Mouse (Mus musculus) gastrocnemius, postnatal 14 days (tissue): Measurements from ENCODE around the gene Lrmda. TPM values are rescaled to one million over a fixed set of nuclear protein-coding genes. Genes with fewer than 3 reads are reported as not detected.

Experiments used
- DNase-seq: peaks from one replicate; pipeline ENCODE4 v3.0.0; 2021; ENCODE audit warnings: mixed read lengths
- intact Hi-C: fragments of 180-260 bp; cut with DNase I; formaldehyde crosslinking; loops from one replicate; pipeline ENCODE4 v1.15.1; 2025; ENCODE audit warnings: low total_unique reads
- total RNA-seq, 2 experiments: library from RNA; stranded (reverse); gene quantifications; 2 replicates each; pipeline ENCODE4 v1.2.3; 2021

Gene Lrmda
- total RNA-seq, 2 experiments from 2014 or later: 1.6 to 1.7 TPM

- DNase-seq: no peak
- intact Hi-C loops: no loop called here
Observed at GRCm38 (mm10) chr14:22190111-22190510, 170.6 kb downstream of the Lrmda start.

- no peak for DNase-seq
- intact Hi-C loops: no loop called here
Observed at GRCm38 (mm10) chr14:22192185-22192584, 172.7 kb downstream of the Lrmda start.

GRCm38 (mm10) chr14:22198021-22198420 lies 178.5 kb downstream of the Lrmda start:
- intact Hi-C loops: no loop called here
- no peak for DNase-seq

- DNase-seq: no peak
Observed at GRCm38 (mm10) chr14:22198641-22199425, 179.3 kb downstream of the Lrmda start.

GRCm38 (mm10) chr14:22201667-22202066 lies 182.2 kb downstream of the Lrmda start:
- no peak for DNase-seq
- intact Hi-C loops: no loop called here

More at GRCm38 (mm10) chr14:22198641-22199425, 179.3 kb downstream of the Lrmda start:
- intact Hi-C loops: no loop called here

- DNase-seq: no peak
- intact Hi-C loops: no loop called here
Observed at GRCm38 (mm10) chr14:22210601-22211000, 191.1 kb downstream of the Lrmda start.

- DNase-seq: no peak
- intact Hi-C loops: no loop called here
Observed at GRCm38 (mm10) chr14:22218183-22218582, 198.7 kb downstream of the Lrmda start.

GRCm38 (mm10) chr14:22222038-22222437 lies 202.5 kb downstream of the Lrmda start:
- DNase-seq: no peak
- intact Hi-C loops: no loop called here

GRCm38 (mm10) chr14:22222574-22222973 lies 203.1 kb downstream of the Lrmda start:
- intact Hi-C loops: no loop called here
- no peak for DNase-seq

- intact Hi-C loops: no loop called here
- DNase-seq: no peak
Observed at GRCm38 (mm10) chr14:22226205-22226604, 206.7 kb downstream of the Lrmda start.

GRCm38 (mm10) chr14:22228253-22228968 lies 208.9 kb downstream of the Lrmda start:
- intact Hi-C loops: no loop called here

GRCm38 (mm10) chr14:22240315-22240714 lies 220.8 kb downstream of the Lrmda start:
- DNase-seq: no peak
- intact Hi-C loops: no loop called here

More at GRCm38 (mm10) chr14:22228253-22228968, 208.9 kb downstream of the Lrmda start:
- no peak for DNase-seq

- intact Hi-C loops: no loop called here
Observed at GRCm38 (mm10) chr14:22255458-22255857, 235.9 kb downstream of the Lrmda start.

GRCm38 (mm10) chr14:22256274-22256673 lies 236.8 kb downstream of the Lrmda start:
- no peak for DNase-seq

More at GRCm38 (mm10) chr14:22255458-22255857, 235.9 kb downstream of the Lrmda start:
- DNase-seq: no peak

GRCm38 (mm10) chr14:22259376-22260032 lies 240.0 kb downstream of the Lrmda start:
- intact Hi-C loops: no loop called here
- no peak for DNase-seq

More at GRCm38 (mm10) chr14:22256274-22256673, 236.8 kb downstream of the Lrmda start:
- intact Hi-C loops: no loop called here

GRCm38 (mm10) chr14:22260033-22260419 lies 240.5 kb downstream of the Lrmda start:
- intact Hi-C loops: no loop called here
- DNase-seq: no peak

- DNase-seq: no peak
- intact Hi-C loops: no loop called here
Observed at GRCm38 (mm10) chr14:22265229-22265905, 245.9 kb downstream of the Lrmda start.

GRCm38 (mm10) chr14:22269812-22270211 lies 250.3 kb downstream of the Lrmda start:
- DNase-seq: no peak

GRCm38 (mm10) chr14:22278053-22278452 lies 258.5 kb downstream of the Lrmda start:
- no peak for DNase-seq
- intact Hi-C loops: no loop called here

More at GRCm38 (mm10) chr14:22269812-22270211, 250.3 kb downstream of the Lrmda start:
- intact Hi-C loops: no loop called here

GRCm38 (mm10) chr14:22279591-22279990 lies 260.1 kb downstream of the Lrmda start:
- no peak for DNase-seq
- intact Hi-C loops: no loop called here
